Mouse (Mus musculus) CH12.LX (cell line): ENCODE measurements around the gene Cog2.

ENCODE experiments used
- CHD1 ChIP-seq: IDR thresholded peaks from 2 replicates; pipeline ENCODE4 v1.6.1; 2012; ENCODE audit warnings: low read depth, low read length, improper control_type of control experiment, inconsistent platforms
- CHD2 ChIP-seq: IDR thresholded peaks from 2 replicates; pipeline ENCODE4 v1.6.1; 2011; ENCODE audit warnings: low read length, improper control_type of control experiment
- CTCF ChIP-seq, 2 experiments: IDR thresholded peaks in 1 of 2; conservative IDR thresholded peaks in 1 of 2; 2 replicates each; pipeline ENCODE4 v1.5.1; 2011 to 2012; ENCODE audit warnings: low read depth in 2 of 2, low read length in 2 of 2, improper control_type of control experiment in 1 of 2, inconsistent platforms in 1 of 2, mild to moderate bottlenecking in 1 of 2, moderate library complexity in 1 of 2
- E2F4 ChIP-seq: IDR thresholded peaks from 2 replicates; pipeline ENCODE4 v1.6.1; 2011; ENCODE audit warnings: low read depth, low read length, improper control_type of control experiment; ENCODE audit not compliant: insufficient replicate concordance
- EP300 ChIP-seq: IDR thresholded peaks from 2 replicates; pipeline ENCODE4 v1.6.1; 2011; ENCODE audit warnings: low read length, improper control_type of control experiment
- GABPA ChIP-seq: IDR thresholded peaks from 2 replicates; pipeline ENCODE4 v1.6.1; 2012; ENCODE audit warnings: low read depth, low read length, improper control_type of control experiment, inconsistent platforms; ENCODE audit not compliant: insufficient replicate concordance
- MAFK ChIP-seq: IDR thresholded peaks from 2 replicates; pipeline ENCODE4 v1.6.1; 2011; ENCODE audit warnings: low read length, improper control_type of control experiment; ENCODE audit not compliant: insufficient replicate concordance
- MYC ChIP-seq: IDR thresholded peaks from 2 replicates; pipeline ENCODE4 v1.6.1; 2011; ENCODE audit warnings: low read depth, mild to moderate bottlenecking, improper control_type of control experiment, low read length
- POLR2A ChIP-seq: IDR thresholded peaks from 2 replicates; pipeline ENCODE4 v1.6.1; 2011; ENCODE audit warnings: low read depth, mild to moderate bottlenecking, improper control_type of control experiment, low read length
- RAD21 ChIP-seq: IDR thresholded peaks from 2 replicates; pipeline ENCODE4 v1.6.1; 2011; ENCODE audit warnings: low read depth, mild to moderate bottlenecking, low read length, improper control_type of control experiment, moderate library complexity
- SMC3 ChIP-seq: IDR thresholded peaks from 2 replicates; pipeline ENCODE4 v1.6.1; 2011; ENCODE audit warnings: low read depth, low read length, improper control_type of control experiment
- USF1 ChIP-seq: IDR thresholded peaks from 2 replicates; pipeline ENCODE4 v1.6.1; 2014; ENCODE audit warnings: low read depth, mild to moderate bottlenecking, inconsistent platforms, low read length, improper control_type of control experiment

GRCm38 (mm10) chr8:124499938-124500239 lies 20.7 kb upstream of the Cog2 start:
- TF ChIP-seq SMC3 (no peak), EP300 (no peak), CTCF (conservative IDR thresholded peaks at IDR 0.05 in 1 of 2, IDR thresholded peaks at IDR 0.05 in 1 of 2; ENCODE audit: low read depth in 2 of 2, low read length in 2 of 2) (no peak), CHD2 (no peak), POLR2A (no peak), MYC (no peak), RAD21 (no peak), E2F4 (no peak), USF1 (no peak), MAFK (no peak), CHD1 (no peak), GABPA (no peak)
